Mouse (Mus musculus) heart, adult 2 months (tissue): Measurements from ENCODE around the gene Mcm10.

Source experiments
- CTCF ChIP-seq: fragments of 200-600 bp; IDR thresholded peaks from 2 replicates; pipeline ENCODE4 v1.8.1; 2022; ENCODE audit warnings: antibody characterized with exemption, mild to moderate bottlenecking, moderate library complexity
- POLR2A ChIP-seq: fragments of 200-500 bp; IDR thresholded peaks from 2 replicates; pipeline ENCODE4 v1.6.1; 2011; ENCODE audit warnings: mild to moderate bottlenecking, low read depth, low read length, control low read depth; ENCODE audit not compliant: insufficient read depth

DNA sequence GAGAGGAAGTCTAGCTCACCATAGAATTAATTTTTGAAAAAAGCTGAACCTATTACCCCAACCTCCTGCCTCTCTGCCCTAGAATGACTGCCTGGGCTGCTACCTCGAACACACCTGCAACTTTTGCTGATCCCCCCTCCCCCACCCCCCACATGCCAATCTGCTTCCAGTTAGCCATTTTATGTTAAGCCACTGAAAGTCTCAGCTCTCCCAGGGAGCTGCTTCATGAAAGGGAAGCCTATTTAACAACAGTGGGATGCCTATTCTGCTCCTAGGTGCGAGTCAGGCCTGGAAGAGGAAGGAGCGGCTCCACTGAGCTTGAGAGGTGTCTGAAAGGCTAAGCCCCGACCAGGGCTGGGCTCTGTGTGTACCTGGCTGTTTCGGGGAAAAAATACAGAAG lies 28.6 kb downstream of the Mcm10 start:
- TF ChIP-seq POLR2A = no peak
- TF ChIP-seq CTCF = no peak
